Mouse (Mus musculus) heart, adult 10 weeks (tissue): ENCODE data around the gene Zmynd12. TPM values are rescaled to one million over a fixed set of nuclear protein-coding genes. Genes with fewer than 3 reads are reported as not detected.

Experiments
- polyA plus RNA-seq: library from polyadenylated mRNA; stranded (reverse); fragments of 350-450 nt; fragmentation: Illumina TruSeq; extraction: RNeasy Lipid Tissue Mini Kit (QIAGEN cat#74804); gene quantifications from one replicate; pipeline ENCODE4 v1.2.3, GENCODE M21; 2014; ENCODE audit warnings: low read depth, low replicate concordance

Gene Zmynd12
- not detected for polyA plus RNA-seq

GRCm38 (mm10) chr4:119422294-119422964 is at the start of gene Zmynd12, which contains the start of gene Ppcs:
Gene Zmynd12, plus strand, starts transcription at chr4:119422814.
Gene Ppcs, minus strand, starts transcription at chr4:119422420.

GRCm38 (mm10) chr4:119415072-119415753 is 7.4 kb upstream of the Zmynd12 start, which contains the start of gene Ccdc30:
Gene Ccdc30, minus strand, starts transcription at chr4:119415521.

DNA sequence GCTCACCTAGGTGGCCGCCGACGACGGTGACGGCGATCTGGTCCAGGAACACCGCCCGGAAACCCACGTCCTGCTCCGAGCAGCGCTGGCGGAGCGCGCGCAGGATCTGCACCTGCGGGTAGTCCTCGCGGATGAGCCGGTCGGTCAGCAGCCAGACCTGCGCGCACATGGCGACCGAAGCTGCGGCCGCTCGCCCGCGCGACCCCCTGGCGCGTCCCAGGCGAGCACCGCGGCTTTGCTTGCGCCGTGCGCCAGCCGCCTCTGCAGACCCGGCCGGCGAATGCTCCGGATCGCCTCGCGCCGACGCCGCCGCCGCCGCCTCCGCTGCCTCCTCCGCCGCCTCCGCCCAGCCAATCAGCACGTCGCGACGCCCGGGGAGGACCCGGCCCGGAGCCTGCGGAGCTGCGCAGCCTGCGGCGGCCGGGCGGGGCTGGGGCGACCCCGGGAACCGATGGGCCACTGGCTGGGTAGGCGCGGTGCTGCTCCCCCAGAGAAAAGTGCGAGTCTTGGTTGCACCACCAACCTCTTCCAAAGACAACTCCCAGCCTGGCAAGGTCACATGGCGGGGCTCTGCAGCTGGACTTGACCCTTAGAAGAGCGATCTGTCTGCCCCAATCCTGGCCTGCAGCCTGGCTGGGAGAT is 69.8 kb downstream of the Zmynd12 start, which contains the start of gene Rimkla:
Gene Rimkla (minus strand): TSS at position 338 of the 642 bp plus-strand sequence.

Other genes with a start within 250 kb of the Zmynd12 start
- 16.1 TPM for gene Zfp691, start 248.6 kb upstream of the Zmynd12 start, polyA plus RNA-seq
- not detected for gene Ermap, start 232.8 kb upstream of the Zmynd12 start, polyA plus RNA-seq
- 29.8 TPM for gene Svbp, start 227.5 kb upstream of the Zmynd12 start, polyA plus RNA-seq
- not detected for gene Tmem269, start 204.6 kb upstream of the Zmynd12 start, polyA plus RNA-seq
- 11.2 TPM for gene AU022252, start 190.1 kb upstream of the Zmynd12 start, polyA plus RNA-seq
- 11.7 TPM for gene P3h1, start 189.9 kb upstream of the Zmynd12 start, polyA plus RNA-seq
- gene Cldn19, start 167.4 kb upstream of the Zmynd12 start, polyA plus RNA-seq = not detected
- gene Ybx1, start 128.2 kb upstream of the Zmynd12 start, polyA plus RNA-seq = 947 TPM
- gene Ppih, start 102.3 kb upstream of the Zmynd12 start, polyA plus RNA-seq = 13.4 TPM
- gene Ccdc30, start 7.3 kb upstream of the Zmynd12 start, polyA plus RNA-seq = not detected
- 9.9 TPM for gene Ppcs, start 394 bp upstream of the Zmynd12 start, polyA plus RNA-seq
- gene Rimkla, start 69.8 kb downstream of the Zmynd12 start, polyA plus RNA-seq = 1.2 TPM
- gene Foxj3, start 114.2 kb downstream of the Zmynd12 start, polyA plus RNA-seq = 19.0 TPM
- 5.9 TPM for gene Frg2f1, start 116.7 kb downstream of the Zmynd12 start, polyA plus RNA-seq
- gene Guca2a, start 214.9 kb downstream of the Zmynd12 start, polyA plus RNA-seq = not detected
- not detected for gene Guca2b, start 236.1 kb downstream of the Zmynd12 start, polyA plus RNA-seq